Mouse (Mus musculus) embryonic fibroblast, embryonic 13.5 days (primary cell): ENCODE data around the gene Dhx16. TPM values are rescaled to one million over a fixed set of nuclear protein-coding genes. Genes with fewer than 3 reads are reported as not detected.

Experiments used
- H3K27ac ChIP-seq: 2 replicates; pipeline ENCODE4 v1.5.1; 2012; ENCODE audit warnings: low read length, control low read depth, inconsistent platforms; ENCODE audit not compliant: insufficient read depth
- H3K4me1 ChIP-seq: 2 replicates; pipeline ENCODE4 v1.6.1; 2011; ENCODE audit warnings: low read length; ENCODE audit not compliant: control insufficient read depth, insufficient read depth
- H3K4me3 ChIP-seq: 2 replicates; pipeline ENCODE4 v1.5.1; 2011; ENCODE audit warnings: mild to moderate bottlenecking, control low read depth, low read length; ENCODE audit not compliant: insufficient read depth
- CTCF ChIP-seq: IDR thresholded peaks from 2 replicates; pipeline ENCODE4 v1.5.1; 2011; ENCODE audit warnings: mild to moderate bottlenecking, control low read depth, low read length, moderate library complexity, borderline replicate concordance; ENCODE audit not compliant: insufficient read depth
- POLR2A ChIP-seq: IDR thresholded peaks from 2 replicates; pipeline ENCODE4 v1.6.1; 2011; ENCODE audit warnings: low read depth, mild to moderate bottlenecking, control low read depth, low read length, moderate library complexity
- polyA plus RNA-seq: library from polyadenylated mRNA; stranded (reverse); fragments of >200 nt; gene quantifications from 2 replicates; pipeline ENCODE4 v1.2.4, GENCODE M21; 2011; ENCODE audit warnings: low read depth; ENCODE audit not compliant: missing spikeins, insufficient read length

Gene Dhx16
- polyA plus RNA-seq, 1 experiment: 41.1 TPM

DNA sequence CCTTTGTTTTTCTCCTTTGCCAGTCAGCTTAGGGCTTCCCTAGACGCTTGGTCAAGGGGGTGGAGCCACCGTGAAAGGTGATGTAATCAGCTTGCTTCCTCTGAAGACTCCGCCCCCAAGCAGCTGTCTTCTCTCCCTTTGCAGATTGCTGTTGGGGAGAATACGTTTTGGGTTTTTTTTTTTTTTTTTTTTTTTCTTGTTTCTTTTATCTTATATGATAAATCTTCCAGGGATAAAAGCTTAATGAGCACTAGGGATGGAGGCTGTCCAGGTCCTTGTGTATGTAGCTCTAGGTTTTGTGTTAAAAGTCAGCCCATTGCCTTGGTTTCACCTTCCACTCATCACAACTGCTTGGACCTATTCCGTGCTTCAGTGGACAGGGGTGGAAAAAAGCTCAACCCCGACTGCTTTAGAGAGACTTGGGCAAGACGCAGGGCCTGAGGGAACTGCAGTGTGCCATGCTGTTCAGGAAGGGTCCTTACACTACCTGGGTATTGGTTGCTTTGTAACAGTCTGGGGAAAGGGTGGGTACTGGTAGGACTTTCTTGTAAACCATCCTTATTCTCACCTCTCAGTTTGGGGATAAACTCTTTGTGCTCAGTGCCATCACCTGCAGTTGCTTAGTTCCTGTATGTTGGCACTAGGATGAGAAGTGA is 39.6 kb downstream of the Dhx16 start:
- H3K4me1 ChIP-seq: peaks cover 5% of the 10 kb centered on the region
- peak overlapping the region; percentile 47 for H3K4me3 ChIP-seq
- TF ChIP-seq POLR2A (peak; percentile 82), CTCF (no peak)
- peak overlapping the region; percentile 93 for H3K27ac ChIP-seq

GRCm38 (mm10) chr17:35919864-35920301 is 40.3 kb downstream of the Dhx16 start:
- Histone ChIP-seq H3K4me1 (peaks cover 5% of the 10 kb centered on the region), H3K4me3 (no peak overlapping the region), H3K27ac (no peak overlapping the region; the same call in 1 of the 2 replicates)
- TF ChIP-seq POLR2A (peak; percentile 5), CTCF (no peak)

- Histone ChIP-seq H3K4me1 (peaks cover 5% of the 10 kb centered on the region), H3K4me3 (no peak overlapping the region), H3K27ac (no peak overlapping the region)
- TF ChIP-seq POLR2A: peak; percentile 7
- TF ChIP-seq CTCF: no peak
Observed at GRCm38 (mm10) chr17:35920384-35920783, 40.8 kb downstream of the Dhx16 start.

- Histone ChIP-seq H3K27ac (no peak overlapping the region), H3K4me1 (peaks cover 5% of the 10 kb centered on the region), H3K4me3 (no peak overlapping the region)
- TF ChIP-seq CTCF (no peak), POLR2A (peak; percentile 54)
Observed at GRCm38 (mm10) chr17:35920862-35921562, 41.4 kb downstream of the Dhx16 start.

DNA sequence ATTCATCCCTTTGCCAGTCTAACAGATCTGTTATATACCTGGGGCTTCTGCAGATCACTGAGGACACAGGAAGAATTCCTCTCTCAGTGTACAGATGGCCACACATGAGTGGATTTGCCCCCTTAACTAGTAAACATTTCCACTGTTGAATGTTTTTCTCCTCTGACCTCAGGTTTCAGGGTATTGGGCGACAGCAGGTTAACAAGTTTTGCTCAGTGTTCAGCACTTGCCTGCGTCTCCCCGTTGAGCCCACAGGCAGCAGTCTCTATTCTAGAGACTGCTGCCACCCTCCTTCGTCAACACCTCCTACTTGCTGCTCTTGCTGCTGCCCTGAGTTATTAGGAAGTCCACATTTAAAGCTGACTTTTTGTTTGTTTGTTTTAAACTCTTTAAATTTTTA is 42.1 kb downstream of the Dhx16 start:
- Histone ChIP-seq H3K4me1 (peaks cover 5% of the 10 kb centered on the region), H3K27ac (no peak overlapping the region), H3K4me3 (no peak overlapping the region)
- TF ChIP-seq CTCF (no peak), POLR2A (peak; percentile 58; the same call in 1 of the 2 replicates)

DNA sequence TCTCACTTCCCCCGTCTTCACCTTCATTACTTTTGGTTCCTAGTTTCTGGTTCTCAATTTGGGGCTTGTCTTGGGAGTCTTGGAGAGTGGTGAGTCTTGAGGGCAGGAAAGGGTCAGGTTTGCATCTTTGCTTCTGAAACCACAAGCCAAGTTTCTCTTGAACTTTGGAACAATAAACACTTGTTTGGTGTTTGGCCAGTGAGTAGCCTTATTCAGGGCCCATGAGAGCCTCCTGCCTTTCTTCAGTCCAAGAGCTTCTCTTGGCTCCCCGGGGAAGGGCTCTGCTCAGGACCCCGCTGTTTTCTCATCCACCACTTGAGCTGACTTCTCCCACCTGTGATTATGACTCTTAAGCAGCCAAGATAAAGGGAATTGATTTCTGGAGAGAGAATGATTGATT is 42.9 kb downstream of the Dhx16 start:
- H3K4me3 ChIP-seq: no peak overlapping the region
- TF ChIP-seq POLR2A: peak; percentile 31; the same call in 1 of the 2 replicates
- TF ChIP-seq CTCF: no peak
- H3K27ac ChIP-seq: no peak overlapping the region
- peaks cover 5% of the 10 kb centered on the region for H3K4me1 ChIP-seq

GRCm38 (mm10) chr17:35923281-35923680 is 43.7 kb downstream of the Dhx16 start:
- Histone ChIP-seq H3K4me1 (peaks cover 5% of the 10 kb centered on the region), H3K27ac (no peak overlapping the region), H3K4me3 (no peak overlapping the region)
- TF ChIP-seq POLR2A (peak; percentile 48), CTCF (no peak)

- no peak for TF ChIP-seq CTCF
- TF ChIP-seq POLR2A: no peak
- H3K4me3 ChIP-seq: no peak overlapping the region
Observed at GRCm38 (mm10) chr17:35927471-35927870, 47.9 kb downstream of the Dhx16 start.

DNA sequence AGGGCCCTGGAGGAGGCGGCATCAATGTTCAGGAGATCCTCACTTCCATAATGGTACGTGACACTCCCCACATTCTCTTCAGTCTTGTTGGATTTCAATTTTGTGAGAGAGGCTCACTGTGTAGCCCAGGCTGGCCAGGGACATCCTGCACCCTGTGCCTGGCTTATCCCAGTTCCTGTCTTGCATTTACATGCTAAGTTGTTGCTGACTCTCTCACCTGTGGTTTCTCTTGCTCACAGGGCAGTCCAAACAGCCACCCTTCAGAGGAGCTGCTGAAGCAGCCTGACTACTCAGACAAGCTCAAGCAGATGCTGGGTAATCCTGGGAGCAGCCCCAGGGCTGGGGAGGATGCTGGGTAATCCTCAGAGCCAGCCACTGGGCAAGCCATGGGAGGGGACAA is 49.9 kb downstream of the Dhx16 start:
- no peak overlapping the region for H3K27ac ChIP-seq
- TF ChIP-seq CTCF (no peak), POLR2A (no peak)
- no peak overlapping the region for H3K4me3 ChIP-seq
- H3K4me1 ChIP-seq: no peaks in the 10 kb centered on the region

More at GRCm38 (mm10) chr17:35927471-35927870, 47.9 kb downstream of the Dhx16 start:
- no peaks in the 10 kb centered on the region for H3K4me1 ChIP-seq
- H3K27ac ChIP-seq: no peak overlapping the region

DNA sequence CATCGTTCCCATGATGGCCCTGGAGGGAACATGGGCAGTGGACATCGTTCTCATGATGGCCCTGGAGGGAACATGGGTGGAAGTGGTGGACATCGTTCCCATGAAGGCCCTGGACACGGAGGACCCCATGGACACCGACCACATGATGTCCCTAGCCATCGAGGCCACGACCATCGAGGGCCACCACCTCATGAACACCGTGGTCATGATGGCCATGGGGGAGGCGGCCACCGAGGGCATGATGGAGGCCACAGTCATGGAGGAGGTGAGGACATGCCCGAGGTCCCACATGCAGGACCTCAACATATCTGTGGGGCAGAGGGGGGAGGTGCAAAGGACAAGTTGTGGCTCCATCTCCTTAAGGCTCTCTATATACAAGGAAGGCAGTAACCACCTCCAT is 51.0 kb downstream of the Dhx16 start:
- Histone ChIP-seq H3K4me1 (no peaks in the 10 kb centered on the region), H3K27ac (no peak overlapping the region), H3K4me3 (no peak overlapping the region)
- TF ChIP-seq POLR2A (no peak), CTCF (no peak)
